ENCODE assay signal across 23 mouse cellular contexts in genomic region chr4:152755756-152756155, GRCm38 (mm10).
DNase-seq lines count a peak whose midpoint lies in the region; ATAC-seq and TF ChIP-seq lines count a peak whose summit lies in the region.
"Had no signal": no experiment of that assay in that cellular context is flagged by ENCODE, and none has a peak within 500 bp of the region (broad histone marks: within the 10 kb centered on the region; RNA-seq: fewer than 3 reads in every experiment).

No protein-coding gene starts in this region.

- DNase-seq in heart, adult 11 months: peak; percentile 75
- DNase-seq in midbrain, embryonic 14.5 days: no peak
- no peak for DNase-seq in midbrain, embryonic 10.5 days (ENCODE audit: low spot score)
- no peak for DNase-seq in hindbrain, postnatal 0 days (ENCODE audit: low spot score)
- DNase-seq in right cerebral cortex, adult 2 months (ENCODE audit: low spot score in 2 of 2): no peak
- no peak for DNase-seq in lung, postnatal 25 days (ENCODE audit: low spot score)
- DNase-seq: adrenal gland, postnatal 14 days; cerebellum, adult 11 months; cerebellum, adult 9-10 months; cerebellum, postnatal 36 days; heart, postnatal 14 days; kidney, adult 9 months; kidney, postnatal 10 days; layer of hippocampus, postnatal 36 days; left cerebral cortex, postnatal 4 days; liver, embryonic 13.5 days; thymus, postnatal 4 days had no signal

- TF ChIP-seq CTCF in hindbrain, postnatal 0 days (IDR thresholded peaks at IDR 0.05; ENCODE audit: low read depth): no peak

- H3K9me3 ChIP-seq in heart, embryonic 12.5 days (replicated peaks): peaks cover 7% of the 10 kb centered on the region
- H3K9me3 ChIP-seq in midbrain, embryonic 14.5 days (ENCODE audit: control insufficient read depth, low read length): no peaks in the 10 kb centered on the region
- no peaks in the 10 kb centered on the region; the same call in 1 of the 2 replicates for H3K9me3 ChIP-seq in midbrain, embryonic 10.5 days (replicated peaks)
- H3K9me3 ChIP-seq in forebrain, embryonic 15.5 days: no peaks in the 10 kb centered on the region
- peaks cover 3% of the 10 kb centered on the region; the same call in 1 of the 2 replicates for H3K9me3 ChIP-seq in hindbrain, postnatal 0 days (ENCODE audit: low read length)

- no peak for ATAC-seq in heart, embryonic 12.5 days (ENCODE audit: insufficient number of reproducible peaks, low FRiP score)
- ATAC-seq in midbrain, embryonic 14.5 days (ENCODE audit: low FRiP score, low TSS enrichment): no peak
- no peak for ATAC-seq in forebrain, embryonic 15.5 days (replicated peaks)
- no peak for ATAC-seq in hindbrain, postnatal 0 days
- ATAC-seq: intestine, postnatal 0 days; lung, postnatal 0 days; Patski had no signal

- no peak overlapping the region for H3K4me2 ChIP-seq in heart, embryonic 12.5 days
- no peak overlapping the region for H3K4me2 ChIP-seq in midbrain, embryonic 14.5 days (ENCODE audit: low read length)
- H3K4me2 ChIP-seq in forebrain, embryonic 15.5 days (replicated peaks): no peak overlapping the region
- no peak overlapping the region for H3K4me2 ChIP-seq in hindbrain, postnatal 0 days (ENCODE audit: low read depth, low read length)
- H3K4me2 ChIP-seq: liver, embryonic 13.5 days had no signal

- no peaks in the 10 kb centered on the region for H3K4me1 ChIP-seq in heart, embryonic 12.5 days (replicated peaks)
- no peaks in the 10 kb centered on the region for H3K4me1 ChIP-seq in midbrain, embryonic 14.5 days (ENCODE audit: control insufficient read depth, insufficient read depth, low read length)
- H3K4me1 ChIP-seq in midbrain, embryonic 10.5 days: no peaks in the 10 kb centered on the region
- peaks cover 17% of the 10 kb centered on the region for H3K4me1 ChIP-seq in forebrain, embryonic 15.5 days
- peaks cover 5% of the 10 kb centered on the region; the same call in 1 of the 2 replicates for H3K4me1 ChIP-seq in hindbrain, postnatal 0 days (ENCODE audit: insufficient read depth, low read length)
- H3K4me1 ChIP-seq: liver, embryonic 13.5 days had no signal

- no peak overlapping the region for H3K4me3 ChIP-seq in heart, embryonic 12.5 days
- no peak overlapping the region for H3K4me3 ChIP-seq in midbrain, embryonic 14.5 days (replicated peaks; ENCODE audit: low read depth, low read length)
- H3K4me3 ChIP-seq in midbrain, embryonic 10.5 days: no peak overlapping the region
- H3K4me3 ChIP-seq in forebrain, embryonic 15.5 days: no peak overlapping the region
- H3K4me3 ChIP-seq in hindbrain, postnatal 0 days (ENCODE audit: low read length): no peak overlapping the region
- H3K4me3 ChIP-seq: liver, embryonic 13.5 days had no signal

- H3K27me3 ChIP-seq in heart, embryonic 12.5 days (replicated peaks): no peaks in the 10 kb centered on the region
- H3K27me3 ChIP-seq in midbrain, embryonic 14.5 days (ENCODE audit: control insufficient read depth, insufficient read depth, low read length): no peaks in the 10 kb centered on the region
- H3K27me3 ChIP-seq in midbrain, embryonic 10.5 days (ENCODE audit: low read depth, poor library complexity, severe bottlenecking): no peaks in the 10 kb centered on the region
- no peaks in the 10 kb centered on the region for H3K27me3 ChIP-seq in forebrain, embryonic 15.5 days
- H3K27me3 ChIP-seq in hindbrain, postnatal 0 days (ENCODE audit: insufficient read depth, low read length): no peaks in the 10 kb centered on the region
- H3K27me3 ChIP-seq: liver, embryonic 13.5 days; Patski had no signal

- no peak overlapping the region for H3K27ac ChIP-seq in heart, embryonic 12.5 days (ENCODE audit: poor library complexity, severe bottlenecking)
- H3K27ac ChIP-seq in midbrain, embryonic 14.5 days (replicated peaks; ENCODE audit: low read depth, low read length): peak overlapping the region; percentile 70; the same call in 1 of the 2 replicates
- H3K27ac ChIP-seq in midbrain, embryonic 10.5 days (replicated peaks): no peak overlapping the region
- peak overlapping the region; percentile 76 for H3K27ac ChIP-seq in forebrain, embryonic 15.5 days (replicated peaks)
- H3K27ac ChIP-seq in hindbrain, postnatal 0 days: peak overlapping the region; percentile 75
- H3K27ac ChIP-seq: liver, embryonic 13.5 days; macrophage had no signal

- 74% methylated on average over 8 of the region's 8 CpGs for WGBS in heart, embryonic 12.5 days
- 95% methylated on average over 8 of the region's 8 CpGs for WGBS in midbrain, embryonic 14.5 days
- 90% methylated on average over 8 of the region's 8 CpGs for WGBS in midbrain, embryonic 10.5 days
- WGBS in forebrain, embryonic 15.5 days: 88% methylated on average over 8 of the region's 8 CpGs
- WGBS in hindbrain, postnatal 0 days: 86% methylated on average over 8 of the region's 8 CpGs

- H3K9ac ChIP-seq in heart, embryonic 12.5 days: no peak overlapping the region
- 0 out of 2 replicates have a peak overlapping the region, but pooled peaks have one; percentile 16 for H3K9ac ChIP-seq in midbrain, embryonic 14.5 days (replicated peaks; ENCODE audit: low read length)
- no peak overlapping the region for H3K9ac ChIP-seq in forebrain, embryonic 15.5 days (replicated peaks)
- H3K9ac ChIP-seq in hindbrain, postnatal 0 days (replicated peaks; ENCODE audit: low read length): no peak overlapping the region
- H3K9ac ChIP-seq: liver, embryonic 13.5 days had no signal

- no peaks in the 10 kb centered on the region for H3K36me3 ChIP-seq in heart, embryonic 12.5 days
- H3K36me3 ChIP-seq in midbrain, embryonic 14.5 days (ENCODE audit: control insufficient read depth, insufficient read depth, low read length): no peaks in the 10 kb centered on the region
- no peaks in the 10 kb centered on the region for H3K36me3 ChIP-seq in midbrain, embryonic 10.5 days
- no peaks in the 10 kb centered on the region for H3K36me3 ChIP-seq in forebrain, embryonic 15.5 days
- H3K36me3 ChIP-seq in hindbrain, postnatal 0 days (ENCODE audit: insufficient read depth, low read length): no peaks in the 10 kb centered on the region
- H3K36me3 ChIP-seq: liver, embryonic 13.5 days had no signal

Comparison
In these comparisons a context has a peak if more than half of its experiments do, and no peak if none do; other contexts are left out.
1. H3K27ac ChIP-seq: peak in midbrain, embryonic 14.5 days (single experiment), forebrain, embryonic 15.5 days (single experiment) and hindbrain, postnatal 0 days (single experiment); none in heart, embryonic 12.5 days (single experiment) and midbrain, embryonic 10.5 days (single experiment).